Mouse (Mus musculus) megakaryocyte, embryonic 14.5 days (primary cell): ENCODE data around the gene 7420426K07Rik.

Experiments used
- FLI1 ChIP-seq: IDR thresholded peaks from 2 replicates; pipeline ENCODE4 v1.6.1; 2012; ENCODE audit warnings: low read length, inconsistent platforms, mixed read lengths
- GATA1 ChIP-seq: IDR thresholded peaks from 3 replicates; pipeline ENCODE4 v1.6.1; 2012; ENCODE audit warnings: mixed read lengths, low read length, inconsistent platforms, borderline replicate concordance

DNA sequence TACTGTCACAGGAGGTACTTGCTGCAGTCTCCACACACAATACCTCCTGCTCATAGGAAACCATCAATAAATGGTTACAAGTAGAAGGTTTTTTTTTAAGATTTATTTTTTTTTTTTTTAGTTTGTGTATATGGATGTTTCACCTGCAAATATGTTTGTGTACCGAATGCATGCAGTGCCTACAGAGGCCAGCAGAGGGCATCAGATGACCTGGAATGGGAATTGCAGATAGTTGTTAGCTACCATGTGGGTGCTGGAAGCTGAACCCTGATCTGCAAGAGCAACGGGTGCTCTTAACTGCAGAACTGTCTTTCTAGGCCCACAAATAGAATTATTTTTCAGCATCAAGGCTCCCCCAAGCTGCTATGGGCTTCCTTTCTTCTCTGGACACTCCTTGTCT is 26.6 kb downstream of the 7420426K07Rik start:
- TF ChIP-seq GATA1 (no peak), FLI1 (no peak)
